Mouse (Mus musculus): ENCODE measurements around the gene Gm26727. TPM values are rescaled to one million over a fixed set of nuclear protein-coding genes. Genes with fewer than 3 reads are reported as not detected.
"Not testable (repeated sequence)": the region's sequence is repeated elsewhere in the genome, so short reads cannot be mapped to it uniquely, and the experiment has no call there.

Gene Gm26727
- total RNA-seq (2012; rRNA removed), result not detected in 2 replicates

DNA sequence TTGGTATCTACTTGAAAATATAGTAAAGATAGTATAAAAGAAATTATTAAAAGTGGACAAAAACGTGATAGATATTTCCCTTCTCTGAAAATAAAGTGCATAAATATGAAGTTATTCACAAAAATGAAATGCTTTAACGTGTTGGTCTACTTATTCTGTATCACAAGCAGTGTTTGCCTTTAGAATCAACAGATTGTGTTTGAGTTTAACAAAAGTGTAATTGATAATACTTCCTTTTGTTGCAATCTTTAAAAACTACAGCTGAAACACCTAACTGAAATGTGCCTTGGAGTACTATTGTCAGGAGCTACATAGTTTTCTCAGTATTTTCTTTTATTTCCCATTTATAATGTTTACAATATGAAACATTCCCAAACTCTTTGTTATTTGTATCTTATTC lies at the start of gene Gm26727:
Gene Gm26727 (minus strand): TSS at position 101 of the 400 bp plus-strand sequence.
- no peak within 1 kb of the TSS for H3K4me3 ChIP-seq (ENCODE audit: insufficient read depth in 1 of 2, low read depth in 1 of 2, low read length in 2 of 2, poor library complexity in 1 of 2, severe bottlenecking in 1 of 2)
- in situ Hi-C loops (cut with MboI; ENCODE audit: low sequenced_read_pairs in 2 of 2, unreplicated experiment in 2 of 2), result no loop called here
- no peak within 1 kb of the TSS for H3K9ac ChIP-seq (ENCODE audit: insufficient read depth, low read depth, low read length, poor library complexity, severe bottlenecking)
- no peaks in the 10 kb centered on the region for H3K4me1 ChIP-seq (ENCODE audit: control insufficient read depth in 2 of 2, insufficient read depth in 2 of 2, low read length in 2 of 2, poor library complexity in 1 of 2)
- DNase-seq (ENCODE audit: low read depth, low spot score), result no peak
- no peak within 1 kb of the TSS for H3K27ac ChIP-seq (ENCODE audit: insufficient read depth, low read depth, low read length, poor library complexity, severe bottlenecking)
- H3K36me3 ChIP-seq (ENCODE audit: control insufficient read depth, insufficient read depth, low read length, poor library complexity, severe bottlenecking), result no peaks in the 10 kb centered on the region
- TF ChIP-seq ZNF384 (IDR thresholded peaks at IDR 0.05; ENCODE audit: low read depth, low read length) (no peak), MAFK (IDR thresholded peaks at IDR 0.05; ENCODE audit: insufficient read depth, low read depth, low read length) (no peak), HCFC1 (IDR thresholded peaks at IDR 0.05; ENCODE audit: borderline replicate concordance, insufficient read depth, low read length) (no peak)
- no peaks in the 10 kb centered on the region for H3K9me3 ChIP-seq (ENCODE audit: control insufficient read depth, insufficient read depth, low read depth, low read length)

DNA sequence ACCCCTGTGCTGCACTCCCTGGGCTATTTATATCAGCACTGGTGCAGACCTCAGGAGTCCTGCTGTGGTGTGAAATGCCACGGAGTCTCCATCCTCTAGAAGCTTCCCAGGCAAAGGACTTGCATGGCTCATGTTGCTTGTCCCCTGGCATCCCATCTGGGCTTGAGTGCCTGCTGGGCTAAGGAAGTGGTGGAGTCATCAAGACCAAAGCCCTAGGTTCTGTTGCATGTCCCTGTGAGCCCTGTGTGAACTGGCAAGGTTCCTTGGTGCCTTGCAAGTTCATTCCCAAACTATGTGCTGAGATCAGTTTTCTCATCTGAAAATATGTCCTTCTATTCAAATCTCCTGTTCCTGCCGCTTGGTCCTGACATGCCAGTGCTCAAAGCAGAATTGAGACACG lies 48.1 kb upstream of the Gm26727 start:
- H3K4me1 ChIP-seq (ENCODE audit: control insufficient read depth in 2 of 2, insufficient read depth in 2 of 2, low read length in 2 of 2, poor library complexity in 1 of 2), result no peaks in the 10 kb centered on the region
- H3K36me3 ChIP-seq (ENCODE audit: control insufficient read depth, insufficient read depth, low read length, poor library complexity, severe bottlenecking), result no peaks in the 10 kb centered on the region
- H3K9ac ChIP-seq (ENCODE audit: insufficient read depth, low read depth, low read length, poor library complexity, severe bottlenecking), result no peak overlapping the region
- in situ Hi-C loops (cut with MboI; ENCODE audit: low sequenced_read_pairs in 2 of 2, unreplicated experiment in 2 of 2), result no loop called here
- no peaks in the 10 kb centered on the region for H3K9me3 ChIP-seq (ENCODE audit: control insufficient read depth, insufficient read depth, low read depth, low read length)
- no peak overlapping the region for H3K4me3 ChIP-seq (ENCODE audit: insufficient read depth in 1 of 2, low read depth in 1 of 2, low read length in 2 of 2, poor library complexity in 1 of 2, severe bottlenecking in 1 of 2)
- no peak for DNase-seq (ENCODE audit: low read depth, low spot score)
- no peak for TF ChIP-seq ZC3H11A (IDR thresholded peaks at IDR 0.05; ENCODE audit: borderline replicate concordance, low read depth, low read length)
- no peak overlapping the region for H3K27ac ChIP-seq (ENCODE audit: insufficient read depth, low read depth, low read length, poor library complexity, severe bottlenecking)

DNA sequence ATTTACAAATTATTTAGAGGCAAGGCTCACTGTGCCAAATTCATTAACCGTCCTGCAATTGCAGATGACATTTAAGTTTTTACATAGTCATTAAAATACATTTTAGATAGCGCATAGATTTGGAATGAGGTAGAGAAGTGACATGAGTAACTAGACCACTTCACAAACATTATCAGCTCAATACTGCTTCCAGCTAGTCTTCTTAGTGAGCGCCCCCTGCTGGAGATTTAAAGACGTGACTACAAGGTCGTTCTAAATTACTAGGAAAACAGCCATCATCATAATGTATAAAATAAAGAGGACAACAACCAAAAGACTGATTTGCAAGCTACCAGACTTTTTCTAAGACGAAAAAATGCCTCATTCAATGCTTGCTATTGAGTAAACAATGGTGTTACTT lies 44.8 kb upstream of the Gm26727 start:
- no peaks in the 10 kb centered on the region for H3K36me3 ChIP-seq (ENCODE audit: control insufficient read depth, insufficient read depth, low read length, poor library complexity, severe bottlenecking)
- H3K4me1 ChIP-seq (ENCODE audit: control insufficient read depth in 2 of 2, insufficient read depth in 2 of 2, low read length in 2 of 2, poor library complexity in 1 of 2), result no peaks in the 10 kb centered on the region
- no peak overlapping the region for H3K9ac ChIP-seq (ENCODE audit: insufficient read depth, low read depth, low read length, poor library complexity, severe bottlenecking)
- in situ Hi-C loops (cut with MboI; ENCODE audit: low sequenced_read_pairs in 2 of 2, unreplicated experiment in 2 of 2), result no loop called here
- no peaks in the 10 kb centered on the region for H3K9me3 ChIP-seq (ENCODE audit: control insufficient read depth, insufficient read depth, low read depth, low read length)
- peak; percentile 58 for DNase-seq (ENCODE audit: low read depth, low spot score)
- no peak overlapping the region for H3K27ac ChIP-seq (ENCODE audit: insufficient read depth, low read depth, low read length, poor library complexity, severe bottlenecking)
- TF ChIP-seq ZC3H11A (IDR thresholded peaks at IDR 0.05; ENCODE audit: borderline replicate concordance, low read depth, low read length) (no peak), MAFK (IDR thresholded peaks at IDR 0.05; ENCODE audit: insufficient read depth, low read depth, low read length) (no peak), CHD2 (IDR thresholded peaks at IDR 0.05; ENCODE audit: low read depth, low read length) (no peak), ZNF384 (IDR thresholded peaks at IDR 0.05; ENCODE audit: low read depth, low read length) (no peak), HCFC1 (IDR thresholded peaks at IDR 0.05; ENCODE audit: borderline replicate concordance, insufficient read depth, low read length) (no peak)
- H3K4me3 ChIP-seq (ENCODE audit: insufficient read depth in 1 of 2, low read depth in 1 of 2, low read length in 2 of 2, poor library complexity in 1 of 2, severe bottlenecking in 1 of 2), result no peak overlapping the region

DNA sequence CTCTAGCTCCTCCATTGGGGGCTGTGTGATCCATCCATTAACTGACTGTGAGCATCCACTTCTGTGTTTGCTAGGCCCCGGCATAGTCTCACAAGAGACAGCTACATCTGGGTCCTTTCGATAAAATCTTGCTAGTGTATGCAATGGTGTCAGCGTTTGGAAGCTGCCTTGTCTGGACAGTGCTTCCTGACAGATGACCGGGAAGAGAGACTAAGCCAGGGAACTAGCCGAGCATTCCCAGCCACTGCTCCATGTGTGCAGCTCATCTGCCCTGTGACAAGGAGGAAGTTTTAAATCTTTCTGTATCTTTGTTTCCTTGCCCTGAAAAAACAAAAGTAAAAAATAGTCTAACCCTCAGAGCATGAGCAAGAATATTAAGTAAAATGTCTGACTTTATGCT lies 37.0 kb upstream of the Gm26727 start:
- not testable (repeated sequence) for H3K9ac ChIP-seq (ENCODE audit: insufficient read depth, low read depth, low read length, poor library complexity, severe bottlenecking); DNase-seq (ENCODE audit: low read depth, low spot score)

DNA sequence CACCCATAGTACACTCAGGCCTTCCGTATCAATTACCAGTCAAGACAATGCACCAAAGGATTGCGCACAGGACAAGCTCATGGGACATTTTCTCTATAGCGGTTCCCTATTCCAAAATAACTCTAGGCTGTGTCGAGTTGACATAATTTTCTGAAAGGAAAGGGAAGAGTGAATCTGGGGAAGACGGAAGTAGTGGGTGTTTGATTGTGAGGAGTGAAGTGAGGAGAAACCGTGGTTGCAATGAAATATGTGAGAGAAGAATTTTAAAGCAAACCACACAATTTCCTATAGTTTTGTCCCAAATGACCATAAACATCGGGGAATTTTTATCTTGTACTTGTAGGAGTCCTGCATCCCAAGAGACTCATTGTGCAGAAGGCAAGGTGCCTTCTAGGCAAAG lies 34.1 kb upstream of the Gm26727 start:
- H3K9ac ChIP-seq (ENCODE audit: insufficient read depth, low read depth, low read length, poor library complexity, severe bottlenecking), result no peak overlapping the region
- H3K4me1 ChIP-seq (ENCODE audit: control insufficient read depth in 2 of 2, insufficient read depth in 2 of 2, low read length in 2 of 2, poor library complexity in 1 of 2), result no peaks in the 10 kb centered on the region
- DNase-seq (ENCODE audit: low read depth, low spot score), result no peak
- H3K36me3 ChIP-seq (ENCODE audit: control insufficient read depth, insufficient read depth, low read length, poor library complexity, severe bottlenecking), result no peaks in the 10 kb centered on the region
- TF ChIP-seq ZC3H11A (IDR thresholded peaks at IDR 0.05; ENCODE audit: borderline replicate concordance, low read depth, low read length) (no peak), ZNF384 (IDR thresholded peaks at IDR 0.05; ENCODE audit: low read depth, low read length) (no peak)
- in situ Hi-C loops (cut with MboI; ENCODE audit: low sequenced_read_pairs in 2 of 2, unreplicated experiment in 2 of 2), result no loop called here
- no peaks in the 10 kb centered on the region for H3K9me3 ChIP-seq (ENCODE audit: control insufficient read depth, insufficient read depth, low read depth, low read length)
- no peak overlapping the region for H3K27ac ChIP-seq (ENCODE audit: insufficient read depth, low read depth, low read length, poor library complexity, severe bottlenecking)
- H3K4me3 ChIP-seq (ENCODE audit: insufficient read depth in 1 of 2, low read depth in 1 of 2, low read length in 2 of 2, poor library complexity in 1 of 2, severe bottlenecking in 1 of 2), result no peak overlapping the region

More for the DNA sequence above, 37.0 kb upstream of the Gm26727 start:
- H3K4me3 ChIP-seq (ENCODE audit: insufficient read depth in 1 of 2, low read depth in 1 of 2, low read length in 2 of 2, poor library complexity in 1 of 2, severe bottlenecking in 1 of 2); in situ Hi-C loops (cut with MboI; ENCODE audit: low sequenced_read_pairs in 2 of 2, unreplicated experiment in 2 of 2); H3K27ac ChIP-seq (ENCODE audit: insufficient read depth, low read depth, low read length, poor library complexity, severe bottlenecking); H3K4me1 ChIP-seq (ENCODE audit: control insufficient read depth in 2 of 2, insufficient read depth in 2 of 2, low read length in 2 of 2, poor library complexity in 1 of 2); H3K36me3 ChIP-seq (ENCODE audit: control insufficient read depth, insufficient read depth, low read length, poor library complexity, severe bottlenecking); H3K9me3 ChIP-seq (ENCODE audit: control insufficient read depth, insufficient read depth, low read depth, low read length): not testable (repeated sequence)

Data from ES-E14 (cell line).